Mouse (Mus musculus) neural tube, embryonic 13.5 days (tissue): Measurements from ENCODE around the gene Icam5. TPM values are rescaled to one million over a fixed set of nuclear protein-coding genes. Genes with fewer than 3 reads are reported as not detected.

ENCODE experiments used
- ATAC-seq: fragments of 200-750 bp; cut with Nextera tagmentation; 2 replicates; pipeline ENCODE4 v1.8.0; 2017; ENCODE audit warnings: low read depth, mild to moderate bottlenecking, moderate TSS enrichment, moderate library complexity
- H3K27ac ChIP-seq: fragments of 300-500 bp; sonication (generic); replicated peaks from 2 replicates; pipeline ENCODE4 v1.5.1; 2015; ENCODE audit warnings: moderate library complexity, mild to moderate bottlenecking, inconsistent platforms
- H3K27me3 ChIP-seq: fragments of 300-500 bp; sonication (generic); 2 replicates; pipeline ENCODE4 v1.6.1; 2015; ENCODE audit warnings: mild to moderate bottlenecking, inconsistent platforms
- H3K36me3 ChIP-seq: fragments of 300-500 bp; sonication (generic); 2 replicates; pipeline ENCODE4 v1.6.1; 2015; ENCODE audit warnings: mild to moderate bottlenecking, inconsistent platforms
- H3K4me1 ChIP-seq: fragments of 300-500 bp; sonication (generic); replicated peaks from 2 replicates; pipeline ENCODE4 v1.6.1; 2015; ENCODE audit warnings: inconsistent platforms
- H3K4me2 ChIP-seq: fragments of 300-500 bp; sonication (generic); 2 replicates; pipeline ENCODE4 v1.6.1; 2015; ENCODE audit warnings: inconsistent platforms, mild to moderate bottlenecking, moderate library complexity
- H3K4me3 ChIP-seq: fragments of 300-500 bp; sonication (generic); 2 replicates; pipeline ENCODE4 v1.5.1; 2015; ENCODE audit warnings: mild to moderate bottlenecking, inconsistent platforms
- H3K9ac ChIP-seq: fragments of 300-500 bp; sonication (generic); 2 replicates; pipeline ENCODE4 v1.6.1; 2015; ENCODE audit warnings: moderate library complexity, mild to moderate bottlenecking, inconsistent platforms
- H3K9me3 ChIP-seq: fragments of 300-500 bp; sonication (generic); 2 replicates; pipeline ENCODE4 v1.6.1; 2016; ENCODE audit warnings: inconsistent platforms
- WGBS: fragments of 180-500 bp; shearing (Covaris S2); methylation state at CpG from one replicate; pipeline ENCODE4 v1.1.7; 2015; 5-methylcytosine and 5-hydroxymethylcytosine counted together
- polyA plus RNA-seq: library from polyadenylated mRNA; unstranded; fragments of >200 nt; fragmentation: Nextera tagmentation; extraction: Ambion mirVana; gene quantifications from 2 replicates; pipeline ENCODE4 v1.2.1, GENCODE M21; 2015

Icam5 gene
- polyA plus RNA-seq, 1 experiment from 2014 or later, result 0.68 TPM

DNA sequence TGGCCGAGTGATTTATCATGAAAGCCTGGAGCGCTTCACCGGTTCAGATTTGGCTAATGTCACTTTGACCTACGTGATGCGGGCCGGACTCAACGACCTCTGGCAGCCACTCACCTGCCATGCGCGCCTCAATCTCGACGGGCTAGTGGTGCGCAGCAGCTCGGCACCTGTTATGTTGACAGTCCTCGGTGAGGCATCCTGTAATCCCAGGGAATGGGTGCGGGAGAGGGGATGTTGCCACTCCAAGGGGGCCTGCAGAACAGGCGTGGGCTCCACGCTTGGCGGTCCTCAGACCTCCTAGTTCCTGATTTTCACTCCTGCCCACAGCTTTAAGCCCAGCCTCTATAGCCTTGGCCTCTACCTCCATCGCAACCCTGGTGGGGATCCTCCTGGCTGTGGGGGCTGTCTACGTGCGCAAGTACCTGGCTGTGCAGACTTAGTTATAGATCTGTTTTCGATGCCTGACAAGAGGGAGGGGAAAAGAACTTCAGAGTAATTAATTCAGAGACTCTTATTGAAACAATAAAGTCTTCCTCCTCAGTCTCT is 1.7 kb upstream of the Icam5 start:
- WGBS, result 23% methylated on average over 22 of the region's 22 CpGs
- H3K4me3 ChIP-seq, result 0 out of 2 replicates have a peak overlapping the region, but pooled peaks have one; percentile 26
- H3K9ac ChIP-seq, result no peak overlapping the region
- H3K4me1 ChIP-seq, result peaks cover 63% of the 10 kb centered on the region
- no peak overlapping the region for H3K27ac ChIP-seq
- no peaks in the 10 kb centered on the region for H3K9me3 ChIP-seq
- no peaks in the 10 kb centered on the region for H3K36me3 ChIP-seq
- no peak for ATAC-seq
- peak overlapping the region; percentile 75 for H3K4me2 ChIP-seq
- H3K27me3 ChIP-seq, result peaks cover 98% of the 10 kb centered on the region

DNA sequence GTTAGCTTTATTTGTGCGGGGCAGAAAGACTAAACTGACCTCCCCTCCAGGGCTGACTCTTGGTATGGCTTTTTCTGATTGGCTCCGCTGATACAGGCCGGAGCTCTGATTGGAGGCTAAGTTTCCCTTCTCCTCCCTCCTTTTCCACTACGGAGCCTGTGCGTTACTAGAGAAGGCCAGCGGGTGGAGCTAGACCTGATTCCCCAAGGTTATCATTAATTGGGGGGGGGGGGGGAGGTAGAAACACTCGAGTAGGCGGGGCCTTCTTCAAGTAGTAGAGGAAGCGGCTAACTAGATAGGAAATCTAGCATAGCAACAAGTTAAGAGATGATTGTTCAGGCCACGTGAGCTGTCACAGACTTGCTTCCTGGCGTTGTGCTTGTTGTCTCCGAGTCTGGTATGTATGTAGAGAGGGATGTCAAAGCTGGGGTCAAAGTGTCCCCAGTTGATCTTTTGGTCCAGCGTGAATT is 1.1 kb upstream of the Icam5 start:
- Histone ChIP-seq H3K4me2 (peak overlapping the region; percentile 75), H3K36me3 (no peaks in the 10 kb centered on the region), H3K9me3 (no peaks in the 10 kb centered on the region), H3K27me3 (peaks cover 98% of the 10 kb centered on the region), H3K27ac (no peak overlapping the region), H3K9ac (0 out of 2 replicates have a peak overlapping the region, but pooled peaks have one; percentile 63), H3K4me3 (peak overlapping the region; percentile 43), H3K4me1 (peaks cover 67% of the 10 kb centered on the region)
- ATAC-seq, result peak; percentile 45
- under 1% methylated on average over 13 of the region's 13 CpGs for WGBS

DNA sequence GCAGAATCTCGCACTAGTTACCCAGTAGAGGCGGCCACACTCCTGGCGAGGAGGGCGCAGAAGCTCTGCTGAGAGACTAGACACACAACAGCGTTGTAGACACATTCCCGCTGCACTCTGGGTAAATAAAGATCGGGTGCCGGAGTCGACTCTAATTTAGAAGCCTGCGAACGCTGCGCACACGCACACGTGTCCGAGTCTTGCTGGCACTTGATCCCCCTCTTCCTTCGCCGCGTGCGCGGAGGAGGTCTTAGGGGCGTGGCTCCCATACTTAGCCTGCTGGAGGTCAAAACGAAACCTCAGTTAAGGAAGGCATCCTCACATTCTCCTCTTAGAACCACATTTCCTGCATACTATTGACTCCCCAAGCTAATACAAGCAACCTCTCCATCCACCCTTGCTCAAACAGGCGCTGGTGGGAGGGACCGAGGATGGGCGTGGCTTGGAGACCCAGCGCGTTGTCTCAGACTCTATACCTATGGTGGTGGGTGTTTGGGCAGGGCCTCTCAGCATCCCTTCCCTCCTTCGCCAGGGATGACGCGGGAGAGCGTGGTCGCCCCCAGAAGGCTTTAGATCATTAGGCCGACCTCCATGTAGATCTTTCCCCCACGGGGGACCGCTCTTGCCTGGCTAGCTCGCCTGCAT is 500 bp upstream of the Icam5 start:
- peak overlapping the region; percentile 63 for H3K9ac ChIP-seq
- H3K4me2 ChIP-seq, result peak overlapping the region; percentile 75
- peaks cover 67% of the 10 kb centered on the region for H3K4me1 ChIP-seq
- peak overlapping the region; percentile 43 for H3K4me3 ChIP-seq
- no peaks in the 10 kb centered on the region for H3K9me3 ChIP-seq
- peaks cover 98% of the 10 kb centered on the region for H3K27me3 ChIP-seq
- WGBS, result under 1% methylated on average over 36 of the region's 36 CpGs
- no peaks in the 10 kb centered on the region for H3K36me3 ChIP-seq
- ATAC-seq, result peak; percentile 59
- no peak overlapping the region for H3K27ac ChIP-seq

DNA sequence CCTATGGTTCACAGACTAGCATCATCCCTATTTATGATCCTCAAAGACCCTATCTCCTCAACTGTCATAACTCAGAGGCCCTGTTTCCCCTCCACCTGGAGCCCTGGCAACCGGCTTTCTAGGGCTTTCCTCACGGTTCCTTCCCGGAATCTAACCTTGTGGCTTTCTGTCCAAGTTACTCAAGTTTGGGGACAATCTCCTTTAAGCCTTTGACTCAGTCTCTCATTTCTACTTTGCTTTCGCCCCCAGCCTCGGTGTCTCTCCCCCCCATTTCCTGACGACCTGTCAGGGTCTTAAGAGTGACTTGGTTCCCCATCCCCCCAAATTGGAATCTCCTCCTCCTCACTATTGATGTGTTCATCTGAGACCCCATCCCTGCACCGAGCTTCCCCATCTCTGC is 618 bp downstream of the Icam5 start:
- peaks cover 99% of the 10 kb centered on the region for H3K27me3 ChIP-seq
- peak overlapping the region; percentile 63; the same call in 1 of the 2 replicates for H3K9ac ChIP-seq
- peak overlapping the region; percentile 43 for H3K4me3 ChIP-seq
- H3K27ac ChIP-seq, result no peak overlapping the region
- peak overlapping the region; percentile 75 for H3K4me2 ChIP-seq
- peaks cover 74% of the 10 kb centered on the region for H3K4me1 ChIP-seq
- ATAC-seq, result no peak
- no peaks in the 10 kb centered on the region for H3K9me3 ChIP-seq
- H3K36me3 ChIP-seq, result no peaks in the 10 kb centered on the region
- WGBS, result 3% methylated on average over 7 of the region's 7 CpGs

DNA sequence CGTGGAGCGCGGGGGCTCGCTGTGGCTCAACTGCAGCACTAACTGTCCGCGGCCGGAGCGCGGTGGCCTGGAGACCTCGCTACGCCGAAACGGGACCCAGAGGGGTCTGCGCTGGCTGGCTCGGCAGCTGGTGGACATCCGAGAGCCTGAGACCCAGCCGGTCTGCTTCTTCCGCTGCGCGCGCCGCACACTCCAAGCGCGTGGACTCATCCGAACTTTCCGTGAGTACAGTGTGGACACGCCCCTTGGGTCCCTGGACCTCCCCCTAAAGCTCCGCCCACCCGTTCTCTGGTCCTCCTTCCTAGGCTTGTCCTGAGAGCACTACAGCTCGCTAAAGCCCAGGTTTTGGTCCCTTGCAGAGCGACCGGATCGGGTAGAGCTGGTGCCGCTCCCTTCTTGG is 1.3 kb downstream of the Icam5 start:
- Histone ChIP-seq H3K9ac (peak overlapping the region; percentile 47), H3K4me1 (peaks cover 74% of the 10 kb centered on the region), H3K27me3 (peaks cover 99% of the 10 kb centered on the region), H3K9me3 (no peaks in the 10 kb centered on the region), H3K27ac (no peak overlapping the region), H3K4me2 (peak overlapping the region; percentile 75), H3K36me3 (no peaks in the 10 kb centered on the region), H3K4me3 (peak overlapping the region; percentile 43)
- ATAC-seq, result no peak
- WGBS, result 1% methylated on average over 34 of the region's 34 CpGs

DNA sequence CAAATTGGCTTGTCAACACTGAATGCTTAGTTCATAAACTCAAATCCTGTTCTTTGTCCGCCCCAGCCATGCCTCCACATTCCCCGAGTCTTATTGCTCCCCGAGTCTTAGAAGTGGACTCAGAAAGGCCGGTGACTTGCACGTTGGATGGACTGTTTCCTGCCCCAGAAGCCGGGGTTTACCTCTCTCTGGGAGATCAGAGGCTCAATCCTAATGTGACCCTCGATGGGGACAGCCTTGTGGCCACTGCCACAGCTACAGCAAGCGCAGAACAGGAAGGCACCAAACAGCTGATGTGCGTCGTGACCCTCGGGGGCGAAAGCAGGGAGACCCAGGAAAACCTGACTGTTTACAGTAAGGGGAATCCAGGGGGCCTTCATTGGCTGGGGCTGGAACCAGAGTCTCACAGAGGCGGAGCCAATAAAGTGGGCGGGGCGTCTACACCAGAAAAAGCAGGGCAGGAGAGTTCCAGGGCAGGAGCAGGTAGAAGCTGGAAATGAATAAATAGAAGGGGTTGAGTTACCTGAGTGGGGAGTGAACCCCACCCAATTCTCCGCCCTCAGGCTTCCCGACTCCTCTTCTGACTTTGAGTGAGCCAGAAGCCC is 2.7 kb downstream of the Icam5 start:
- H3K4me3 ChIP-seq, result peak overlapping the region; percentile 4; the same call in 1 of the 2 replicates
- no peak for ATAC-seq
- H3K27me3 ChIP-seq, result peaks cover 99% of the 10 kb centered on the region
- no peaks in the 10 kb centered on the region for H3K36me3 ChIP-seq
- H3K27ac ChIP-seq, result no peak overlapping the region
- peaks cover 72% of the 10 kb centered on the region for H3K4me1 ChIP-seq
- no peaks in the 10 kb centered on the region for H3K9me3 ChIP-seq
- 4% methylated on average over 17 of the region's 17 CpGs for WGBS
- H3K9ac ChIP-seq, result no peak overlapping the region
- no peak overlapping the region for H3K4me2 ChIP-seq

DNA sequence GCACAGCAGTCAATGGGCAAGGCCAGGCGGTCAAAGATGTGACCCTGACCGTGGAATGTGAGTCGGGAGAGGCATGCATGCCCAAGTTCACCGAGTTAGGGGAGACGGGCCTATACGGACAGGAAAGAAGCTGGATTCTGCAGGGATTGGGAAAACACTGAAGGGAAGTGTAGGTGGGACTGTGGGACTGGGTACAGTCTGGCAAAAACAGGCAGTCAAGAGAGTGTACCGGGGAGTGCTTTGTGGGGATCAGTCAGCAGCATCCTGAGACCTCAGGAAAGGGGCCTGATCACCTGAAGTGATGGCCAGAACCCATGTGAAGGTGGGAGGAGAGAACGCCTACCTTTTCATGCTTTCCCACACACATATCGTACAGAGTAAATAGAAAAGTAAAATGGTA is 3.7 kb downstream of the Icam5 start:
- Histone ChIP-seq H3K4me3 (0 out of 2 replicates have a peak overlapping the region, but pooled peaks have one; percentile 43), H3K36me3 (no peaks in the 10 kb centered on the region), H3K9ac (no peak overlapping the region), H3K27ac (no peak overlapping the region), H3K4me1 (peaks cover 64% of the 10 kb centered on the region), H3K4me2 (0 out of 2 replicates have a peak overlapping the region, but pooled peaks have one; percentile 13), H3K27me3 (peaks cover 99% of the 10 kb centered on the region), H3K9me3 (no peaks in the 10 kb centered on the region)
- 12% methylated on average over 9 of the region's 9 CpGs for WGBS
- ATAC-seq, result no peak

DNA sequence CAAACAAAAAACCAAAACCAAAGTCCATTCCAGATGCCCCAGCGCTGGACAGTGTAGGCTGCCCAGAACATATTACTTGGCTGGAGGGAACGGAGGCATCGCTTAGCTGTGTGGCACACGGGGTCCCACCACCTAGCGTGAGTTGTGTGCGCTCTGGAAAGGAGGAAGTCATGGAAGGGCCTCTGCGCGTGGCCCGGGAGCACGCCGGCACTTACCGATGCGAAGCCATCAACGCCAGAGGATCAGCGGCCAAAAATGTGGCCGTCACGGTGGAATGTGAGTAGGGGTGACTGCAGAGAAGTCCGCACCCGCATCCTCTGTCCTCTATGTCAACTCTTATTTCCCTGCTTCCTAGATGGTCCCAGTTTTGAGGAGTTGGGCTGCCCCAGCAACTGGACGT is 4.3 kb downstream of the Icam5 start:
- Histone ChIP-seq H3K4me3 (peak overlapping the region; percentile 43), H3K27me3 (peaks cover 98% of the 10 kb centered on the region), H3K4me2 (peak overlapping the region; percentile 66), H3K9me3 (no peaks in the 10 kb centered on the region), H3K4me1 (peaks cover 60% of the 10 kb centered on the region), H3K9ac (no peak overlapping the region), H3K36me3 (no peaks in the 10 kb centered on the region), H3K27ac (no peak overlapping the region)
- 7% methylated on average over 20 of the region's 20 CpGs for WGBS
- no peak for ATAC-seq

DNA sequence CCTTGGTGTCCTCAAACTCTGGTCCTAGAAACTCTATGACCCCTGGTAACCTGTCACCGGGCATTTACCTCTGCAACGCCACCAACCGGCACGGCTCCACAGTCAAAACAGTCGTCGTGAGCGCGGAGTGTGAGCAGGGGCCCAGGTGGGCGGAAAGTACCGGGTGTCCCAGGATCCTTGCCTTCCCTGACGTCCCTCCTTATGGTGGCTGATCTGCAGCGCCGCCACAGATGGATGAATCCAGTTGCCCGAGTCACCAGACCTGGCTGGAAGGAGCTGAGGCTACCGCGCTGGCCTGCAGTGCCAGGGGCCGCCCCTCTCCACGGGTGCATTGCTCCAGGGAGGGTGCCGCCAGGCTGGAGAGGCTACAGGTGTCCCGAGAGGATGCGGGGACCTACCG is 4.8 kb downstream of the Icam5 start:
- WGBS, result under 1% methylated on average over 22 of the region's 22 CpGs
- Histone ChIP-seq H3K27me3 (peaks cover 92% of the 10 kb centered on the region), H3K4me3 (peak overlapping the region; percentile 43), H3K4me2 (peak overlapping the region; percentile 66), H3K4me1 (peaks cover 55% of the 10 kb centered on the region), H3K36me3 (no peaks in the 10 kb centered on the region), H3K27ac (no peak overlapping the region), H3K9ac (peak overlapping the region; percentile 70; the same call in 1 of the 2 replicates), H3K9me3 (no peaks in the 10 kb centered on the region)
- no peak for ATAC-seq

DNA sequence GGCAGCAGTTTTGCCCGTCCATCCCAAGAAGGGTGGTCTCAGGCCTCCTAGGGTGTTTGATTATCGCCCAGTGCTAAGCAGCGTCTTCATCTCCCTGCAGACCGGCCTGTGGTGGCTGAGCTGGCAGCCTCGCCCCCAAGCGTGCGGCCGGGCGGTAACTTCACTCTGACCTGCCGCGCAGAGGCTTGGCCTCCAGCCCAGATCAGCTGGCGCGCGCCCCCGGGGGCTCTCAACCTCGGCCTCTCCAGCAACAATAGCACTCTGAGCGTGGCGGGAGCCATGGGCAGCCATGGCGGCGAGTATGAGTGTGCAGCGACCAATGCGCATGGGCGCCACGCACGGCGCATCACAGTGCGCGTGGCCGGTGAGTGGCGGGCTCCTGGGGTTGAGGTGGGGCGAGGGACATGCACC is 5.6 kb downstream of the Icam5 start:
- peak overlapping the region; percentile 70 for H3K9ac ChIP-seq
- H3K4me2 ChIP-seq, result peak overlapping the region; percentile 66
- H3K27ac ChIP-seq, result no peak overlapping the region
- ATAC-seq, result peak; percentile 62; the same call in 1 of the 2 replicates
- no peaks in the 10 kb centered on the region for H3K36me3 ChIP-seq
- no peaks in the 10 kb centered on the region for H3K9me3 ChIP-seq
- H3K4me3 ChIP-seq, result peak overlapping the region; percentile 43
- peaks cover 84% of the 10 kb centered on the region for H3K27me3 ChIP-seq
- WGBS, result 2% methylated on average over 31 of the region's 31 CpGs
- H3K4me1 ChIP-seq, result peaks cover 47% of the 10 kb centered on the region

DNA sequence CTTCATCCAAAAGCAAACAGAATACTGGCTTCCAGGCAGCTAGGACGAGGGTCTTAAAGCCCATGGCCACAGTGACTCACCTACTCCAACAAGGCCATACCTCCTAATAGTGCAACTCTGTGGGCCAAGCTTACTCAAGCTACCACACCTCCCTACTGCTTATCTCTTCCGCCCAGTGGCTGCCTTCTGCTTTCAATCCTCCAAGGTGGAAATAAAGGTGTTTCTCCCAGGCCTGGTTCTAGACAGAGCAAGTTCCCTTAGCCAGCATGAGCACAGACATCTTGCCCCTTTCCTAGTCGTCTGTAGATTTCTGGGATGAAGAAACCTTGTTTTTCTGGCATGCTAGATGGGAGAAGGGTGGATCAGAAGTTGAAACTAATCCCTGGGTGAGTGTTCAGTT is 7.9 kb downstream of the Icam5 start:
- Histone ChIP-seq H3K36me3 (no peaks in the 10 kb centered on the region), H3K4me2 (no peak overlapping the region), H3K4me3 (no peak overlapping the region), H3K27ac (no peak overlapping the region), H3K9ac (no peak overlapping the region), H3K9me3 (no peaks in the 10 kb centered on the region), H3K4me1 (peaks cover 28% of the 10 kb centered on the region), H3K27me3 (peaks cover 62% of the 10 kb centered on the region)
- no peak for ATAC-seq
- 79% methylated on average over 3 of the region's 3 CpGs for WGBS

DNA sequence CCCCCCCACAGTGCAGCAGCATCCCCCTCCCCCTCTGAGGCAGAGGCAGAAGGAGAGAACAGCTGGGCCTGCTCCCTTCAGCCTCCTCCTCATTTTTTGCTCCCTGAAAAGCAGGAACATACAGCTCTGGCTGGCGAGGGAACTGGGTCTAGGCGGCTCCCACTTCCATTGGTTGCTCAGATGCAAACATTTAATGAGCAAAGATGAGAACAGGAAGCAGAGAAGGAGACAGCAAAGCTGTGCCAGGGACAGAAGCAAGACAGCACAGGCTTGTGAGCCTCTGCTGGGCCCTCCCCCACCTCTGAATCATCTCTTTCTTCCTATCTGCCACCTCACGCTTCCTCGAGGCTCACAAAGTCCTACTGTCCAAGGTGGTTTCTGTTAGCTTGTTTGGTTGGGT is 9.4 kb downstream of the Icam5 start:
- Histone ChIP-seq H3K9me3 (no peaks in the 10 kb centered on the region), H3K27ac (no peak overlapping the region), H3K4me1 (peaks cover 21% of the 10 kb centered on the region), H3K36me3 (no peaks in the 10 kb centered on the region), H3K4me2 (no peak overlapping the region), H3K9ac (no peak overlapping the region), H3K27me3 (peaks cover 47% of the 10 kb centered on the region), H3K4me3 (no peak overlapping the region)
- WGBS, result 47% methylated on average over 4 of the region's 4 CpGs
- no peak for ATAC-seq
